Mouse (Mus musculus): ENCODE results near the gene Ryk.

Ryk gene

GRCm38 (mm10) chr9:102948706-102949105 lies 114.0 kb downstream of the Ryk start:
- DNase-seq (ENCODE audit: low read depth, low spot score), result peak; percentile 66

GRCm38 (mm10) chr9:102951091-102951994 lies 116.6 kb downstream of the Ryk start:
- no peak for DNase-seq (ENCODE audit: low read depth, low spot score)

- DNase-seq (ENCODE audit: low read depth, low spot score), result no peak
Measured at GRCm38 (mm10) chr9:102955866-102956265, 121.1 kb downstream of the Ryk start.

All from ZHBTc4 (cell line).